Mouse (Mus musculus) adrenal gland, postnatal 10 days (tissue): ENCODE data around the gene Tsc22d2. TPM values are rescaled to one million over a fixed set of nuclear protein-coding genes. Genes with fewer than 3 reads are reported as not detected.

Experiments
- DNase-seq: peaks from one replicate; pipeline ENCODE4 v3.0.0; 2021; ENCODE audit warnings: mixed read lengths
- long read RNA-seq, 2 experiments: library from polyadenylated mRNA; stranded (forward); transcript quantifications; one replicate each; pipeline ENCODE4 v2.0.0; 2021
- total RNA-seq, 2 experiments: library from RNA; stranded (reverse); gene quantifications; 2 replicates each; pipeline ENCODE4 v1.2.3; 2021

The Tsc22d2 gene
- 10 to 100 TPM; 31.2 to 33.4 TPM for total RNA-seq
- long read RNA-seq, experiment 1, full-length matches to known transcripts, result 13 of 13 reads
- long read RNA-seq, experiment 1, partial matches to known transcripts, result 0 of 13 reads
- long read RNA-seq, experiment 1, other reads (novel, unspliced or antisense), result 0 of 13 reads
- long read RNA-seq, experiment 2, full-length matches to known transcripts, result 13 of 14 reads
- long read RNA-seq, experiment 2, partial matches to known transcripts, result 1 of 14 reads
- long read RNA-seq, experiment 2, other reads (novel, unspliced or antisense), result 0 of 14 reads

DNA sequence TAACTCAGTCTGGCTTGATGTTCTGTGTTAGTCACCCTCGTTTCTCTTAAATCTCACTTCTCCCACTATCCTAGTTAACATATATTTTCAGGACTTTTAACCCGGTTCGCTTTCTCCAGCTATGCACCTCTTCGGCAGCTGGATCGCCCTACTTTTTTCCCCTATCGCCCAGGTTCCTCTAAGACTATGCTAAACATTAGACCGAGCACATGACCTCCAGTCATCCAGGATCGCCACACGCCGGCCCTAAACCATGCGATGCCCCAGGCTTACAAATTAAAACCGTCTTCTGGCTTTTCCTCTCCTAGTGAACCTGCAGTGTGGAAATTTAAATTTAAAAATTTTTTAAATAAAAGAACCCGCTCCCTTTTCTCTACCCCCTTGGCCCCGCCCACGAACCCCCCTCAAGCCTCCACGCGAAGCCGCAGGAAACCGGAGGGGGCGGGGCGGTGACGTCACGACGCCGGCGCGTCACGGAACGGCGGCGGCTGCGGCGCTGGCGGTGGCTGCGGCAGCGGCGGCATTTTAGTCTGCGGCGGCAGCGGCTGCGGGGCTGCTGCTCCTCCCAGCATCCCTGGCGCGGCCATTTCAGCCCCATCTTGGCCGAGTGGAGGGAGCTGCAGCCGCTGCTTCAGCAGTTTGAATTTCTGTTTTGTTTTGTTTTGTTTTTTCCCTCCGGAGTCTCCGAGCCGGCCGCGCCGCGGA lies at the start of gene Tsc22d2:
TSS of gene Tsc22d2 (plus strand) at position 482 of the 705 bp plus-strand sequence.
- DNase-seq, result peak; percentile 100

DNA sequence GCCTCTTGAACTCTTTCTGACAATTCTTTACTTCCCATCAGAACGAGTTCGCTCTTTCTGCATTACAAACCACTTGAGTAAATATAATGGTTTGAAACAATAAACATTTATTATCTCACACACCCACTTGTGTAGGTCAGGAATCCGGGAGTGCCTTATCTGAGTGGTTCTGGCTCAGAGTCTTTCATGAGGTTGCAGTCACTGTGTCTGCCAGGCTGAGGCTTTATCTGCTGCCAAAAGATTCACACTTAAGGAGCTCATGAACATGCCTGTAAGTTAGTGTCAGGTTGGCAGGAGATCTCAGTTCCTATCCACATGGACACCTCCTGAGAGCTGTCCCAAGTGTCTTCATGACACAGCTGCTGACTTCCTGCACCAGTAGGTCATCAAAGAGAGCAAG lies 47.8 kb upstream of the Tsc22d2 start:
- no peak for DNase-seq

DNA sequence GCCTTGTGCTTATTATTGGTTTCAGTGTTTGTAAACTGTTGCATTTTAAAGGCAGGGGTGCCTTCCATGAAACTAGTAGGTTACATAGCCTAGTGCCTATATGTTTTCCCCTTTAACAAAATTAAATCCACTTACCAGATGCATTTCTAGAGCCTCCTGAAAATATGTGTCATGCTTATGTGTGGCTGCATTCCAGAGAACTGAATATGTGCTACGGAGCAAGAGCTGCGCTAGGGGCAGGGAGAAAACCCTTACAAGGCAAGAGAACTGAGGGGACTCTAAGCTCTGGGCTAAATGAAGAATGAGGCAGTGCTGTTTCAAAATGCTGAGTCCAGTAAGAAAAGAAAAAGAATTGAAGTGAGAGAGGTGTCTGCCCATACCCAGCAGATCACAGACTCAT lies 43.7 kb upstream of the Tsc22d2 start:
- DNase-seq, result no peak

DNA sequence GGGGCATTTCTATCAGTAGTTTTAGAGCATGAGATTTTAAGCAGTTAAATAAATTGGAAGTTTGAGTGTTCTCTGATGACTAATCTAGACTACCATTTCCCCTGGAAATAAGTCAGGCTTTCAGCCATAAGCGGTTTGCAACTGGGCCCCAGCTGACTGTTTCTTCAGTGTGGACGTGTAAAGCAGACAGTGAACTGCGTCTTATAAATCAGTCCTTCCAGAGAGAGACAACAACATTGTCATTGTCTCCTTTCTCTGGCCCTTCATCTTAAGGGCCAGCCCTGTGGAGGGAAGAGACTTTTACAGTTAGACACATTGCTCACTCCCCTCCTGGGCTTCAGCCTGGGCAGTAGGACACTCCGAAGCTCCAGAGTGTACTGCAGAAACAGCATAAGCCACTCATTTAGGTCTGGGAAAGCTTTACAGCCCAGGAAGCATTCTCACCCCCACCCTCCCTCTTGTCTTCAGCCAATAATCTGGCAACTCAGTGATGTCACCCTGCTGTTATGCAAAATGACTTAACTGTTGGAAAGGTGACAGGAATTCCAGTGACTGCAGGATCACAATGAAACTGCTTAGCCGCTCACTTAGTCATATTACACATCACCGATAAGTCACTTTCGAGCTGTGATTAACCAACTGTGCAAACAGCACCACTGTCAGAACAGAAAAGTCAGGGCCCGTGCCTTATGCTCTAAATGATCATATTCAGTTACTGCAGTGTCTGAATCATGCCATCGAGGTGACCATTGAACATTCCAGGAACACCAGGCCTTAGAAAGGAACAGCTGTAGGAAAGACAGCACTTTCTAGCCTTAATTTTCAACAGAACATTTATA lies 42.2 kb upstream of the Tsc22d2 start:
- peak; percentile 75 for DNase-seq

DNA sequence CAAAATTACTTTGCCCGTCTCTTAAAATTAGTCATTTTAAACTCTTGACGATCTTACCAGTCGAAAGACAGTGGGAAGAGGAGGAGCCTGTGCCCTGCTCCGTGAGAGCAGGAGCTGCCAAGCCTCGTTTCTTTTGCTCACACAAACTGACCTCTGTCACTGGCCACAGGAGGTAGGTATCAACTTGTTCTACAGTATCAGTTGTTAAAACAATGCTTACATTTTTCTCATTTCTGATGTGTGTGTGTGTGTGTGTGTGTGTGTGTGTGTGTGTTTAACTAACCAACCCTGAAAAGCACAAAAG lies 41.7 kb upstream of the Tsc22d2 start:
- DNase-seq, result no peak

DNA sequence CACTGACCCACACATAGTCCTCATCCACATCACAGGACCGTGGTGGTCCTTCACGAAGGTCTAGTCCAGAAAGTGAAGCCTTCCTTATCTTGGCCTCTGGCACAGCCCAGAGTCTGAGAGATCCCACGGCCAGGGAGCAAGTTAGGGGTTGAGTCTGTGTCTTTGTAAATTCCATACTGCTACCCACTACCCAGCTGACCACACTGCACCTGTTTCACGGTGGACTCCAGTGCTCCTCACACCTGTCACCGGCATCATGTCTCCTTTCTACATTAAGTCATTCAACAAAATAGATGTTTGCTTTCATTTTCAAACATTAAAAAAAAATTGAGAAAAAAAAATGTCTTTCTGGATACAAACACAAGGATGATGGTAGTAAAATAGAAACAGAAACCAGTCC lies 40.2 kb upstream of the Tsc22d2 start:
- no peak for DNase-seq

DNA sequence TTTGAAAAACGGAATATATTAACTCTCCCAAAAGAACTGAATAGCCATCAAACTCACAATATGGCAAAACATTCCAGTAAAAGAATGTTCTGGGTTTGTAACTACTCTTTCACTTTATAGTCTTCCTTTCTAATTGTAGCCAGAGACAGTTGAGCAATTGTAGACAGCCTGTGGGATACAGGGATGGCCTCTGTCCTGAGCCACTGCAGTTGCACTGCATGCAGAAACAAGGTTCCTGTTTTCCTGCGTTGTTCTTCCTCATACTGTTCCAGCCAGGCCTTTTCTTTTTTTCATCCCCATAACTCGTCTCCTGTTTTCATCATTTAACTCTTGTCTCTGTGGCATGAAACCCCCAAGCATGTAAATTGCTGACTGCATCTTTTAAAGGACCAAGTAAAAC lies 37.8 kb upstream of the Tsc22d2 start:
- no peak for DNase-seq

DNA sequence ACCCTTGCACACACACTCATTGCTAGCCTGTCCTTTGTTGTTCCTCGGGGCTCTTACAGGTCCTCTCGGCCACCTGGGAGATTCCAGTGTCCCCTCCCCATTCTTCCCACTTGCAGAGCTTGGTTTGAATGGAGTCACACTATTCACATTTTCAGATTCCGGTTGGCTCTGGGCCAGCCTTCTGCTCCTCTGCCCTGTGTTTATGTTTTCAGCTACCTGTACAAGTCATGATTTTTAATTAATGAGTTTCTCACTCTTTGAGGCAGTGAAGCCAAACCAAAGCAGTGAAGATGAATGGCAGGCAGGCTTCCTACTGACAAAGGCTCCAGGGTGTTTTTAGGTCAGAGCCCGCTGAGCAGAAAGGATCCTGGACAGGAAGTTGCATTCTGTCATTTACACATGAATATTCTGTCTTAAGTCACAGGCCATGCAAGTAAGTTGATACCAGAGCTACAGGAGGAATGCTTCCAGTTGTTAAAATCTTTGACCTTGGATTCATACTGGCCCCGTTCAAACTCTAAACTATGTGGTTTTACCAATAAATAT lies 36.9 kb upstream of the Tsc22d2 start:
- no peak for DNase-seq

DNA sequence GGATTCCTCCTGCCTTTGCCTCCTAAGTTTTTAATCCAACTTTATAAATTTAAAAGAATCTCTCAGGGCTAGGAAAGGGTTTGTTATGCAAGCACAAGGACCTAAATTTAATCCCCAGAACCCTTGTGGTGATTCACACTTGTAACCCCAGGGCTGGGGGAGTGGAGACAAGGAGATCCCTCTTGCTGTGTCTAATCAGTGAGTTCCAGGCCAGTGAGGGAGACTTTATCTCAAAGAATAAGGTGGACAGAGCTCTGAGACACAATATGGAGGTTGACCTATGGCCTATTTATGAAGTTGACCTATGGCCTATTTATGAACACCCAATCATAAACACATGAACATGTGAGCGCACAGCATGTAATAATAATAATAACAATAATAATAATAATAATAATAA lies 31.8 kb upstream of the Tsc22d2 start:
- no peak for DNase-seq

DNA sequence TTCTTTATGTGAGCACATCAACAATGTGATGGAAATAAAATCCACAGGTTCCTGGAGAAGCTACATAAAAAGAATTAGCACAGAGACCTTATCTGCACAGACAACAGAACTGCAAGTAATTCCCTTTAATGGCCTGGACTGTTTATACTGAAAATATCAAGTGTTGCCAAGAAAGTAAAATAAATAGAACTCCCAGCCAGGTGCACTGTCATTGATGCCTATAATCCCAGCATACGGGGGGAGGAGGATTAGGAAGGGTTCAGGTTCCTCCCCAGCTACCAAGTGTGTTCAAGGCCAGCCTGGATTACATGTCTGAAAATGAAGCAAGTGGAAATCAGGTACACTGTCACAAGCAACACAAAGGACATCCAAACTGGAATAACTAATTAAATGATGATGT lies 29.5 kb upstream of the Tsc22d2 start:
- no peak for DNase-seq

DNA sequence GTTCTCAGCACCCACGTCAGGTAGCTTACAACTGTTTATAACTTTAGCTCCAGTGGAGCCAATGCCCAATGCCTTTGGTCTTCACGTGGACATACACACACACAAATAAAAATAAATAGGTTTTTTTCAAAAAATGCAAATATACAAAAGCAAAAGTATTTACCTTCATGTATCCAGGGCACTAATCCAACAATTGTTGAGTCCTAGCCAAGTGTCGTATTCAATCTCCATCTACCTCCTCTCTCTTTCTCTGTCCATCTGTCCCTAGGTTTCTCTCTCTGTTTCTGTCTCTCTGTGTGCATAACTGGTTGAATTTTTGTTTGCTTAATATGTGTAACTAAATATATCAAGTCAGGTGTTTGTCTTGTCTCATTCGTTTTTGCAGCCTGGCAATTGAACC lies 25.8 kb upstream of the Tsc22d2 start:
- DNase-seq, result no peak

DNA sequence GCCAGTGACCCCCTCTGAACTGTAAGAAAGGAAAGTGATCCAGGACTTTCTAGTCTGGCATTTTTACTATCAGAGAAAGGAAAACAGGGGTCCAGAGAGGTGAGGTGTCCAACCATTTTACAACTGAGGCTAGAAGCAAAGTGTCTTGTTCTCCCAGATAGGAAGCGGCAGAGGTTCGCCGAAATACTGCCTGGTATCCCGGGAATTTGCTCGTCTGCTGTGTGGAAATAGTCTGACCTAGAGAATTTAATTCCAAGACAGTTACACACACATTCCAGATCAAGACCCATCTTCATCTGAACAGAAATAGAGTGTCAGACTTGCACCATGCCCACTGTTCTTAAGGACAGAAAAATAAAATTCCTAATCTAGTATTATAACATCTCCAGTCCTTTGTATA lies 16.0 kb upstream of the Tsc22d2 start:
- no peak for DNase-seq

DNA sequence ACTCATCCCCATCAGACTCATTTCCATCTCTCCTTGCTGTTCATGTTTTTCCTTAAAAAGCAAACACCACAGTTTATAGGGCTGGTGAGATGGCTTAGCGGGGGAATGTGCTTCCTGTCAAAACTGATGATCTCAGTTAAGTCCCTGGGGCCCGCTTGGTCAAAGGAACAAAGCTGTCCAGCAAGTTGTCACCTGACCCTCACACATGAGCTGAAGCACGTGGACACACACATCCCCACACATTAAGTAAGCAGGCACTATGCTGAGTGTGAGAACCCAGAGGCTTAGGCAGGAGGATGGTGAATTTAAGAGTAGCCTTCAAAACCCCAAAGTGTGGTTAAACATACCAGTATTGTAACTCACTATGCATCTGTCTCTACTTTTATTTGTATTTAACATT lies 14.6 kb upstream of the Tsc22d2 start:
- no peak for DNase-seq

DNA sequence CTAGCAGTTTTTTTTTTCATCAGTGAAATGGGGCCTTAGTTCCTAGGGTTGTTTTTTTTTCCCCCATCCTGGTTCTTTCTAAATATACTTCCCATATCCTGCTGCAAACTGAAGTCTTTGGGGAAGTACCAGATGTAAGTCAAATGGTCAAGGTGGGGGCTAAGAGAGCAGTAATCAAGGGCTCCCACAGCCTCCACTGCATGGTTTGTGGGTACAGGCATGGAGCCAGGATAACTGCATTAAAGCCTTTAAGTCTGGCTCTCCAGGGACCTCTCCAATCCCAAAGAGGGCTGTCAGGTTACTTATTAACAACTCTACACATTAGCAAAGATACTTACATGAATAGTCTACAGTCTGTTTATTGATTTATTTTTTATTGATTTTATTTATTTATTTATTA lies 2.8 kb upstream of the Tsc22d2 start:
- DNase-seq, result no peak

DNA sequence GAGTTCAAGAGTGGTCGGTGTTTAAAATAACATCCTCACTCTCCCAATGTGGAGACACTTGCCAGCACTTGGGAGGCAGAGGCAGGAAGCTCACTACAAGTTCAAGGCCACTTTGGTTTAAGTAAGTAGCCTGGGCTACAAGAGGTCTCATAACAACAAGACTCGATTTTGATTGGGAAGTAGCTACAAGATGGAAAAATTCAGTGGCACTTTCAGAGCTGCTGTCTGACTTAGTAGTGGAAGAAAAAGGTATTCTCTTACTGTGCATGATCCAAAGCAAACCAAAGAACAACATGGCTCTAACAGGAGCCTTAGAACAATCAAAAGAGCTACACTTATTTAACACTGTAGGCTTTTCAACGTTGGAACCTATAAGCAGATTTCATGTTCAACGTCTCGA lies 844 bp upstream of the Tsc22d2 start:
- peak; percentile 5 for DNase-seq

DNA sequence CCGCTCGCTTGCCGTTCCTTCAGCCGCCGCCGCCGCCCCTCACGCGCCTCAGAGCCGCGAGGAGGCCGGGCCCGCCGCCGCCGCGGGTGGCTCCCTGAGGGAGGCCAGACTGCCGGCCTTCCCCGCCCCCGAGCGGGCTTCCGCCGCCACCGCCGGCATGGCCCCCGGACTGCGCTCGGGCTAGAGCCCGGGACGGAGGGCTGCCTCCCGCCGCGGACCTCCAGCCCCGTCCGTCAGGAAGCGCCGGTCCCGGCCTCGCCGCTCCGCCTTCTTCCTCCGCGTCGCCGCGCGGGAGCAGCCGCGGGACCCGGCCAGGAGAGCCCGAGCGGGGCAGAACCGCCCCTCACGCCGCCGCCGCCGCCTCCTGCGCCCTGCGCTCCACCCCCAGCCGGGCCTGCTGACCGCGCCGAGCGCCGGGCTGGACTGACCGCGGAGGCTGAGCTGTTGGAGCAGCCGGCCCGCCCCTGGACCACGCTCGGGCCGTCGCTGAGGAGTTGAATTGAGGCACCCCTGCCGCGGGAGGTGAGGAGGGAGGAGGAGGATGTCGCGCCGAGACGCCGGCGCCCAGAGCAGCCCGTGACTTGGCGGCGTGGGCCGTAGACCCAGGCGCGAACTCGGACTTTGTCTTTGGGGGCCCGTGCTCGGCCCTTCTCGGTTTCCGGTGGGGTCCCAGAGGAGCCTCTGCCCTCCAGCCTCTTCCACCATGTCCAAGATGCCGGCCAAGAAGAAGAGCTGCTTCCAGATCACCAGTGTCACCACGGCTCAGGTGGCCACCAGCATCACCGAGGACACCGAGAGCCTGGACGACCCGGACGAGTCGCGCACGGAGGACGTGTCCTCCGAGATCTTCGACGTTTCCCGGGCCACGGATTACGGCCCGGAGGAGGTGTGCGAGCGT lies 720 bp downstream of the Tsc22d2 start:
- DNase-seq, result peak; percentile 88

DNA sequence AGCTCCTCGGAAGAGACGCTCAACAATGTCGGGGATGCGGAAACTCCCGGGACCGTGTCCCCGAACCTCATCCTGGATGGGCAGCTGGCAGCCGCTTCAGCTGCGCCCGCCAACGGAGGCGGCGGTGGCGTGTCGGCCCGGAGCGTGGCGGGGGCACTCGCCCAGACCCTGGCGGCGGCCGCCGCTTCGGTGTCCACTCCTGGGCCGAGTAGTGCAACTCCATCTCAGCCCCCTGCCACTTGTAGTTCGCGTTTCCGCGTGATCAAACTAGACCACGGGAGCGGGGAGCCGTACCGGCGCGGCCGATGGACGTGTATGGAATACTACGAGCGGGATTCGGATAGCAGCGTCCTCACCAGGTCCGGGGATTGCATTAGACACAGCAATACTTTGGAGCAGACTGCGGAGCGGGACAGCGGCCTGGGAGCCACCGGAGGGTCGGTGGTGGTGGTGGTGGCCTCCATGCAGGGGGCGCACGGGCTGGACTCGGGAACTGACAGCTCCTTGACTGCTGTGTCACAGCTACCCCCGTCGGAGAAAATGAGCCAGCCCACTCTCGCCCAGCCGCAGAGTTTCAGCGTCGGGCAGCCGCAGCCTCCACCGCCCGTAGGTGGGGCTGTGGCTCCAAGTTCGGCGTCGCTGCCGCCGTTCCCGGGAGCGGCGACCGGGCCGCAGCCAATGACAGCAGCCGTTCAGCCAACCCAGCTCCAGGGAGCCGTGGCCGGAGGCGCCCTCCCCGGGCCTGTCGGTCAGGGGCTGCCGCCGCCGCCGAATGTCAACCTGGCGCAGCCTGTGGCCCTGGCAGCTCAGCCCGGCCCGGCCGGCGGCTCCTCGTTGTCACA lies 1.6 kb downstream of the Tsc22d2 start:
- DNase-seq, result peak; percentile 83

DNA sequence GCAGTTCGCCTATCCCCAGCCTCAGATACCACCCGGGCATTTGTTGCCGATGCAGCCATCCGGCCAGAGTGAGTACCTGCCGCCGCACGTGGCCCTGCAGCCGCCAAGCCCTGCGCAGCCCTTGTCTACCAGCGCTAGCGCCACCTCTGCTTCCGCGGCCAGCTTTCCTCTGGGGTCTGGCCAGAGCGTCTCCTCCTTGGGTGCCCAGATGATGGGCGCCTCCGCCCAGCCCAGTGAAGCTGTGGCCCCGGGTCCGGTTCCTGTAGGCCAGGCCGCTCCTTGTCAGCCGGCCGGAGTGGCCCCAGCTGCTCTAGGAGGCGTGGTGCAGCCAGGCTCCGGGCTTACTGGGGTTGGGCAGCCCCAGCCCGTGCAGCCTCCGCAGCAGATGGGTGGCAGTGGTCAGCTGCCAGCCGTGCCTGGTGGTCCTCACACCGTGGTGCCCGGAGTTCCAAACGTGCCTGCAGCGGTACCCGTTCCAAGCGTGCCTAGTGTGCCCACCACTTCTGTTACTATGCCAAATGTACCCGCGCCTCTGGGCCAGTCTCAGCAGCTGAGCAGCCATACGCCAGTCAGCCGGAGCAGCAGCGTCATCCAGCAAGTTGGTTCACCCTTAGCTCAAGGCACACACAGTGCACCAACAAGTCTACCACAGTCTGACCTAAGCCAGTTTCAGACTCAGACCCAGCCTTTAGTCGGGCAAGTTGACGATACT lies 2.4 kb downstream of the Tsc22d2 start:
- peak; percentile 61 for DNase-seq

DNA sequence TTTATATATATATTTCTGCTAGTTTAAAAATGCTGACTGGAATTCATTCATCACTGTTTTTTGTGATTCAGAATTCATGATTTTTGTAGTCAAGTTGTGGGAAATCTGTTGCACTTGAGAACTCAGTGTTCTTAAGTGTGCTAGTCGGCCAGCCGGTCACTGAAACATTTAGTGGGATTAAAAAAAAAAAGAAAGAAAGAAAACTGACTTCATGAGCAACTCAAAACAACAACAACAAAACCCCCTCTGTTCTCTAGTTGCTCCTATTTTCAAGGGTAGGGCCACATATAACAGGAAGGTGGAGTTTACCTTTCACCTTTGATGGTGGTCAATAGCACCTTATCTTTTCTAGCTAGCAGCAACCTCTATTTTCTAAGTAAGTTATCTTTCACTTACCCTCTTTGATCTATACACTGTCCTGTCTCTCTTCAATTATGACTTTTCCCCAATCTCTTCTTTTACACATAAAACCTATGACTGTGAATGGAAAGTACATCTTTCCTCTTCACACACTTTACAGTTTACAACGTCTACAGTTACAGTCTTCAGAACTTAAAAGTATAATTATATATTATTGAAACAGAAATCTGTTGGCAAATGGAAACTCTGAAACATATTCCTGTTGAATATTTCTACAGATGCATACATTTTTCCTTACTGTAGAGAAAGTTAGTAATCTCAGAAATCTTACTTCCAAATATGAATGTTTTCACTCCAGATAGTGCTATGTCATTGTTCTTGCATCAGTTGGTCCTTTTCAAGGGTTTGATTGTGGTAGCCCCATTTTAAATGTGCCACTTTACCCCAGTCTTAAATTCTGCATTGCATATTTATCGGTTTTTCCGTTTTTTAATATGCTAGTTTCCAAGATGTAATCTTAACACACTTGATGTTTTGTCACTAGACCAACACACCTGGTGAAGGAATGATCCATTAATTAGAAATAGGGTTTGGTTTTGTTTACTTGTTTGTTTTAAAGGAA lies 4.5 kb downstream of the Tsc22d2 start:
- no peak for DNase-seq
